Mouse (Mus musculus): ENCODE data around the gene Crocc2. TPM values are rescaled to one million over a fixed set of nuclear protein-coding genes. Genes with fewer than 3 reads are reported as not detected.

Crocc2 gene
- polyA plus RNA-seq, 2 experiments: 0.17 to 0.39 TPM

GRCm38 (mm10) chr1:93157566-93157965 lies 11.0 kb upstream of the Crocc2 start:
- H3K4me3 ChIP-seq (replicated peaks; ENCODE audit: low read length): no peak overlapping the region
- TF ChIP-seq POLR2A (IDR thresholded peaks at IDR 0.05; ENCODE audit: borderline replicate concordance, extremely low read depth, insufficient read depth, insufficient read length): no peak
- H3K9ac ChIP-seq (ENCODE audit: low read depth, low read length, severe bottlenecking): no peak overlapping the region
- DNase-seq (ENCODE audit: low spot score) (no peak), ATAC-seq (ENCODE audit: low FRiP score, low read depth) (no peak)
- WGBS: 63% methylated on average over 4 of the region's 4 CpGs
- H3K4me2 ChIP-seq (replicated peaks; ENCODE audit: low read depth, low read length, severe bottlenecking): no peak overlapping the region
- H3K4me1 ChIP-seq (ENCODE audit: control insufficient read depth, insufficient read depth, low read length): no peaks in the 10 kb centered on the region
- H3K27ac ChIP-seq (replicated peaks; ENCODE audit: low read depth, low read length): no peak overlapping the region
- H3K36me3 ChIP-seq (ENCODE audit: control insufficient read depth, insufficient read depth, low read length): no peaks in the 10 kb centered on the region
- no peaks in the 10 kb centered on the region for H3K27me3 ChIP-seq (ENCODE audit: control insufficient read depth, insufficient read depth, low read length)
- no peaks in the 10 kb centered on the region for H3K9me3 ChIP-seq (ENCODE audit: control insufficient read depth, low read length)

GRCm38 (mm10) chr1:93158916-93159315 lies 9.6 kb upstream of the Crocc2 start:
- Histone ChIP-seq H3K4me2 (replicated peaks; ENCODE audit: low read depth, low read length, severe bottlenecking) (no peak overlapping the region), H3K36me3 (ENCODE audit: control insufficient read depth, insufficient read depth, low read length) (no peaks in the 10 kb centered on the region), H3K9ac (ENCODE audit: low read depth, low read length, severe bottlenecking) (no peak overlapping the region), H3K4me3 (replicated peaks; ENCODE audit: low read length) (no peak overlapping the region), H3K4me1 (ENCODE audit: control insufficient read depth, insufficient read depth, low read length) (no peaks in the 10 kb centered on the region), H3K9me3 (ENCODE audit: control insufficient read depth, low read length) (no peaks in the 10 kb centered on the region), H3K27ac (replicated peaks; ENCODE audit: low read depth, low read length) (no peak overlapping the region), H3K27me3 (ENCODE audit: control insufficient read depth, insufficient read depth, low read length) (no peaks in the 10 kb centered on the region)
- WGBS: 67% methylated on average over 8 of the region's 8 CpGs
- ATAC-seq (ENCODE audit: low FRiP score, low read depth) (no peak), DNase-seq (ENCODE audit: low spot score) (no peak)
- TF ChIP-seq POLR2A (IDR thresholded peaks at IDR 0.05; ENCODE audit: borderline replicate concordance, extremely low read depth, insufficient read depth, insufficient read length): no peak

- Histone ChIP-seq H3K27ac (replicated peaks; ENCODE audit: low read depth, low read length) (no peak overlapping the region), H3K36me3 (ENCODE audit: control insufficient read depth, insufficient read depth, low read length) (no peaks in the 10 kb centered on the region), H3K4me1 (ENCODE audit: control insufficient read depth, insufficient read depth, low read length) (no peaks in the 10 kb centered on the region), H3K4me2 (replicated peaks; ENCODE audit: low read depth, low read length, severe bottlenecking) (no peak overlapping the region), H3K9ac (ENCODE audit: low read depth, low read length, severe bottlenecking) (no peak overlapping the region), H3K9me3 (ENCODE audit: control insufficient read depth, low read length) (no peaks in the 10 kb centered on the region), H3K4me3 (replicated peaks; ENCODE audit: low read length) (no peak overlapping the region), H3K27me3 (ENCODE audit: control insufficient read depth, insufficient read depth, low read length) (no peaks in the 10 kb centered on the region)
- 76% methylated on average over 21 of the region's 21 CpGs for WGBS
- DNase-seq (ENCODE audit: low spot score): no peak
- no peak for ATAC-seq (ENCODE audit: low FRiP score, low read depth)
- no peak for TF ChIP-seq POLR2A (IDR thresholded peaks at IDR 0.05; ENCODE audit: borderline replicate concordance, extremely low read depth, insufficient read depth, insufficient read length)
Observed at GRCm38 (mm10) chr1:93159566-93160500, 8.7 kb upstream of the Crocc2 start.

- H3K27me3 ChIP-seq (ENCODE audit: control insufficient read depth, insufficient read depth, low read length): no peaks in the 10 kb centered on the region
- H3K4me3 ChIP-seq (replicated peaks; ENCODE audit: low read length): no peak within 1 kb of the TSS
- H3K27ac ChIP-seq (replicated peaks; ENCODE audit: low read depth, low read length): no peak within 1 kb of the TSS
- ATAC-seq (ENCODE audit: low FRiP score, low read depth) (no peak), DNase-seq (ENCODE audit: low spot score) (no peak)
- no peak for TF ChIP-seq POLR2A (IDR thresholded peaks at IDR 0.05; ENCODE audit: borderline replicate concordance, extremely low read depth, insufficient read depth, insufficient read length)
- WGBS: 65% methylated on average over 8 of the region's 8 CpGs
- no peak within 1 kb of the TSS for H3K4me2 ChIP-seq (replicated peaks; ENCODE audit: low read depth, low read length, severe bottlenecking)
- peak within 1 kb of the TSS; percentile 28; the same call in 1 of the 2 replicates for H3K9ac ChIP-seq (ENCODE audit: low read depth, low read length, severe bottlenecking)
- H3K36me3 ChIP-seq (ENCODE audit: control insufficient read depth, insufficient read depth, low read length): no peaks in the 10 kb centered on the region
- no peaks in the 10 kb centered on the region for H3K9me3 ChIP-seq (ENCODE audit: control insufficient read depth, low read length)
- no peaks in the 10 kb centered on the region for H3K4me1 ChIP-seq (ENCODE audit: control insufficient read depth, insufficient read depth, low read length)
Observed at GRCm38 (mm10) chr1:93160501-93161133, 7.9 kb upstream of the Crocc2 start, which contains the start of gene 2310007B03Rik. Gene 2310007B03Rik, minus strand, starts transcription at chr1:93160948.

GRCm38 (mm10) chr1:93161350-93161749 lies 7.2 kb upstream of the Crocc2 start:
- Histone ChIP-seq H3K4me3 (replicated peaks; ENCODE audit: low read length) (no peak overlapping the region), H3K9me3 (ENCODE audit: control insufficient read depth, low read length) (no peaks in the 10 kb centered on the region), H3K4me1 (ENCODE audit: control insufficient read depth, insufficient read depth, low read length) (no peaks in the 10 kb centered on the region), H3K9ac (ENCODE audit: low read depth, low read length, severe bottlenecking) (no peak overlapping the region), H3K36me3 (ENCODE audit: control insufficient read depth, insufficient read depth, low read length) (no peaks in the 10 kb centered on the region), H3K27me3 (ENCODE audit: control insufficient read depth, insufficient read depth, low read length) (no peaks in the 10 kb centered on the region), H3K27ac (replicated peaks; ENCODE audit: low read depth, low read length) (no peak overlapping the region), H3K4me2 (replicated peaks; ENCODE audit: low read depth, low read length, severe bottlenecking) (no peak overlapping the region)
- ATAC-seq (ENCODE audit: low FRiP score, low read depth) (no peak), DNase-seq (ENCODE audit: low spot score) (no peak)
- no peak for TF ChIP-seq POLR2A (IDR thresholded peaks at IDR 0.05; ENCODE audit: borderline replicate concordance, extremely low read depth, insufficient read depth, insufficient read length)
- 74% methylated on average over 8 of the region's 8 CpGs for WGBS

All from limb, embryonic 14.5 days (tissue).